Mouse (Mus musculus) kidney, postnatal 0 days (tissue): Measurements from ENCODE around the gene Casp9. TPM values are rescaled to one million over a fixed set of nuclear protein-coding genes. Genes with fewer than 3 reads are reported as not detected.

ENCODE experiments used
- ATAC-seq: fragments of 200-750 bp; cut with Nextera tagmentation; replicated peaks from 2 replicates; pipeline ENCODE4 v1.8.0; 2017; ENCODE audit warnings: low read depth, moderate number of reproducible peaks, moderate TSS enrichment, moderate library complexity; ENCODE audit not compliant: low FRiP score
- DNase-seq: peaks from one replicate; pipeline ENCODE4 v3.0.0-alpha.2; 2016; ENCODE audit warnings: low spot score
- H3K27ac ChIP-seq: fragments of 300-500 bp; sonication (generic); 2 replicates; pipeline ENCODE4 v1.5.1; 2014; ENCODE audit warnings: mild to moderate bottlenecking
- H3K27me3 ChIP-seq: fragments of 300-500 bp; sonication (generic); 2 replicates; pipeline ENCODE4 v1.6.1; 2014; ENCODE audit warnings: low read length, mixed read lengths; ENCODE audit not compliant: insufficient read depth
- H3K36me3 ChIP-seq: fragments of 300-500 bp; sonication (generic); 2 replicates; pipeline ENCODE4 v1.6.1; 2014; ENCODE audit warnings: low read length, mixed read lengths; ENCODE audit not compliant: insufficient read depth
- H3K4me1 ChIP-seq: fragments of 300-500 bp; sonication (generic); replicated peaks from 2 replicates; pipeline ENCODE4 v1.6.1; 2014; ENCODE audit warnings: antibody characterized with exemption, low read length, mixed read lengths; ENCODE audit not compliant: insufficient read depth
- H3K4me2 ChIP-seq: fragments of 300-500 bp; sonication (generic); 2 replicates; pipeline ENCODE4 v1.6.1; 2014; ENCODE audit warnings: mild to moderate bottlenecking, low read length, moderate library complexity, mixed read lengths
- H3K4me3 ChIP-seq: fragments of 300-500 bp; sonication (generic); replicated peaks from 2 replicates; pipeline ENCODE4 v1.5.1; 2014; ENCODE audit warnings: low read depth, low read length
- H3K9ac ChIP-seq: fragments of 300-500 bp; sonication (generic); 2 replicates; pipeline ENCODE4 v1.6.1; 2014; ENCODE audit warnings: low read depth, low read length
- H3K9me3 ChIP-seq: fragments of 300-500 bp; sonication (generic); replicated peaks from 2 replicates; pipeline ENCODE4 v1.6.1; 2016; ENCODE audit warnings: low read length, inconsistent platforms, mixed read lengths
- CTCF ChIP-seq: IDR thresholded peaks from 2 replicates; pipeline ENCODE4 v1.5.1; 2016; ENCODE audit warnings: antibody characterized with exemption, low read depth, mild to moderate bottlenecking, moderate library complexity
- WGBS: fragments of 180-500 bp; shearing (Covaris S2); extraction: QIAGEN DNeasy Blood & Tissue Kit; methylation state at CpG from one replicate; pipeline ENCODE4 v1.1.7; 2014; 5-methylcytosine and 5-hydroxymethylcytosine counted together
- polyA plus RNA-seq: library from polyadenylated mRNA; unstranded; fragments of >200 nt; fragmentation: Nextera tagmentation; extraction: Ambion mirVana; gene quantifications from 2 replicates; pipeline ENCODE4 v1.2.1, GENCODE M21; 2015

Casp9 gene
- 20.0 and 23.0 TPM in 2 replicates for polyA plus RNA-seq

- Histone ChIP-seq H3K4me3 (peak within 1 kb of the TSS; percentile 58), H3K27ac (peak within 1 kb of the TSS; percentile 98), H3K36me3 (0 out of 2 replicates have a peak, but pooled peaks cover 6% of the 10 kb centered on the region), H3K4me1 (peaks cover 9% of the 10 kb centered on the region; the same call in 1 of the 2 replicates), H3K27me3 (no peaks in the 10 kb centered on the region), H3K9me3 (no peaks in the 10 kb centered on the region), H3K9ac (peak within 1 kb of the TSS; percentile 64), H3K4me2 (peak within 1 kb of the TSS; percentile 61)
- DNase-seq, result peak; percentile 99
- ATAC-seq, result peak; percentile 82
- 0 out of 2 replicates have a peak, but pooled peaks have one; percentile 12 for TF ChIP-seq CTCF
- WGBS, result under 1% methylated on average over 59 of the region's 80 CpGs
These were observed at the start of gene Casp9 for GRCm38 (mm10) chr4:141793282-141794151. TSS of gene Casp9 (plus strand) at chr4:141793612.

- no peak within 1 kb of the TSS for H3K27ac ChIP-seq
- H3K4me3 ChIP-seq, result no peak within 1 kb of the TSS
- 19% methylated on average over 25 of the region's 25 CpGs for WGBS
- 0 out of 2 replicates have a peak within 1 kb of the TSS, but pooled peaks have one; percentile 18 for H3K9ac ChIP-seq
- no peak for TF ChIP-seq CTCF
- no peak for DNase-seq
- H3K27me3 ChIP-seq, result no peaks in the 10 kb centered on the region
- no peaks in the 10 kb centered on the region for H3K9me3 ChIP-seq
- no peak within 1 kb of the TSS for H3K4me2 ChIP-seq
- no peak for ATAC-seq
- 0 out of 2 replicates have a peak, but pooled peaks cover 4% of the 10 kb centered on the region for H3K4me1 ChIP-seq
- H3K36me3 ChIP-seq, result no peaks in the 10 kb centered on the region
These were observed 46.6 kb upstream of the Casp9 start, which contains the start of gene Agmat for GRCm38 (mm10) chr4:141746578-141747346. TSS of gene Agmat (plus strand) at chr4:141746672.

GRCm38 (mm10) chr4:141749557-141749956, 43.9 kb upstream of the Casp9 start:
- no peak overlapping the region for H3K9ac ChIP-seq
- 0 out of 2 replicates have a peak, but pooled peaks cover 4% of the 10 kb centered on the region for H3K4me1 ChIP-seq
- no peak overlapping the region for H3K4me2 ChIP-seq
- 36% methylated on average over 11 of the region's 11 CpGs for WGBS
- no peak for TF ChIP-seq CTCF
- H3K9me3 ChIP-seq, result no peaks in the 10 kb centered on the region
- no peak for DNase-seq
- no peaks in the 10 kb centered on the region for H3K36me3 ChIP-seq
- no peak overlapping the region for H3K27ac ChIP-seq
- no peaks in the 10 kb centered on the region for H3K27me3 ChIP-seq
- H3K4me3 ChIP-seq, result no peak overlapping the region
- no peak for ATAC-seq

- no peak overlapping the region for H3K9ac ChIP-seq
- no peak for TF ChIP-seq CTCF
- 70% methylated on average over 3 of the region's 3 CpGs for WGBS
- H3K4me3 ChIP-seq, result no peak overlapping the region
- H3K4me2 ChIP-seq, result no peak overlapping the region
- DNase-seq (no peak), ATAC-seq (no peak)
- no peaks in the 10 kb centered on the region for H3K27me3 ChIP-seq
- 0 out of 2 replicates have a peak, but pooled peaks cover 4% of the 10 kb centered on the region for H3K4me1 ChIP-seq
- H3K36me3 ChIP-seq, result no peaks in the 10 kb centered on the region
- H3K27ac ChIP-seq, result no peak overlapping the region
- no peaks in the 10 kb centered on the region for H3K9me3 ChIP-seq
These were observed 42.6 kb upstream of the Casp9 start for GRCm38 (mm10) chr4:141750826-141751225.

GRCm38 (mm10) chr4:141751419-141752075, 41.9 kb upstream of the Casp9 start:
- Histone ChIP-seq H3K27ac (no peak overlapping the region), H3K36me3 (no peaks in the 10 kb centered on the region), H3K4me2 (no peak overlapping the region), H3K9ac (no peak overlapping the region), H3K9me3 (no peaks in the 10 kb centered on the region), H3K27me3 (no peaks in the 10 kb centered on the region), H3K4me1 (0 out of 2 replicates have a peak, but pooled peaks cover 4% of the 10 kb centered on the region), H3K4me3 (no peak overlapping the region)
- WGBS, result 51% methylated on average over 4 of the region's 4 CpGs
- no peak for TF ChIP-seq CTCF
- DNase-seq, result no peak
- no peak for ATAC-seq
